Mouse (Mus musculus): ENCODE data around the gene Slc17a7. TPM values are rescaled to one million over a fixed set of nuclear protein-coding genes. Genes with fewer than 3 reads are reported as not detected.
"Not testable (repeated sequence)": the region's sequence is repeated elsewhere in the genome, so short reads cannot be mapped to it uniquely, and the experiment has no call there.

Gene Slc17a7
- polyA plus RNA-seq, 1 experiment = 0.58 TPM

GRCm38 (mm10) chr7:45168656-45169055, 4.9 kb downstream of the Slc17a7 start:
- Histone ChIP-seq H3K4me3 (ENCODE audit: insufficient read depth, low read length) (no peak overlapping the region), H3K4me1 (ENCODE audit: control insufficient read depth, insufficient read depth, low read length) (no peaks in the 10 kb centered on the region), H3K27ac (ENCODE audit: insufficient read depth, low read length) (no peak overlapping the region)
- TF ChIP-seq CTCF (IDR thresholded peaks at IDR 0.05; ENCODE audit: borderline replicate concordance, insufficient read depth, low read length) = no peak
- TF ChIP-seq POLR2A (IDR thresholded peaks at IDR 0.05; ENCODE audit: low read depth, low read length) = no peak

DNA sequence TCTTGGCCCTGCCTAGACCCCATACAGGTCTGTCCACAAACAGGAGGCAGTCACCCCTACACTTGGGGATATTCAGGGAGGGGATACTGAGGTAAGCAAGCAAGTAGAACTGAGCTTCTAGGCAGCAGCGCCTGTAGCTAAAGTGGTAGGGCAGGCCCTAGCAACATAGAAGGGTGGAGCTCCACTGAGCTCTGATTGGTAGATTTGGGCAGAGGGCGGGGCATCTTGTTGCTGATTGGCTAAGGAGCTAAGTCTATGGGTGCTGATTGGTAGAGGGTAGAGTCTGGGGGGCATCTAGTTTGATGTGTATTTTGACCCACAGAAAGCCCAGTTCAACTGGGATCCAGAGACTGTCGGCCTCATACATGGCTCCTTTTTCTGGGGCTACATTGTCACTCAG, 5.7 kb downstream of the Slc17a7 start:
- no peaks in the 10 kb centered on the region for H3K4me1 ChIP-seq (ENCODE audit: control insufficient read depth, insufficient read depth, low read length)
- no peak for TF ChIP-seq CTCF (IDR thresholded peaks at IDR 0.05; ENCODE audit: borderline replicate concordance, insufficient read depth, low read length)
- TF ChIP-seq POLR2A (IDR thresholded peaks at IDR 0.05; ENCODE audit: low read depth, low read length) = no peak
- H3K4me3 ChIP-seq (ENCODE audit: insufficient read depth, low read length) = no peak overlapping the region
- no peak overlapping the region for H3K27ac ChIP-seq (ENCODE audit: insufficient read depth, low read length)

DNA sequence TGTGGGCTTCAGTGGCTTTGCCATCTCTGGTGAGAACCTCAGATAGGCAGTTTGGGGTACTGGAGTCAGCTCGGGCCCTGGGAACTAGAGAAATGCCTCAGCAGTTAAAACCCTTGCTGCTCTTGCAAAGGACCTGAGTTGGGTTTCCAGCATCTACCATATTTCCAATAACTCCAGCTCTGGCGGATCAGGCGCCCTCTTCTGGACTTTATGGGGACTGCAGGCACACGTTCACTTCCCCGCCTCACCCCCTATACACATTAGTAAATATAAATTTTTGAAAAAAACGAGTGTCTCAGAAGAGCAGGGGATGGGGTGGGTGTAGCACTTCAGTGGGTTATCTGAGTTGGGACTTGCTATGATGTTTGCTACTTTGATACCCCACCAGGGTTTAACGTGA, 9.2 kb downstream of the Slc17a7 start:
- TF ChIP-seq POLR2A (IDR thresholded peaks at IDR 0.05; ENCODE audit: low read depth, low read length) (no peak), CTCF (IDR thresholded peaks at IDR 0.05; ENCODE audit: borderline replicate concordance, insufficient read depth, low read length) (no peak)
- H3K27ac ChIP-seq (ENCODE audit: insufficient read depth, low read length) = no peak overlapping the region
- no peaks in the 10 kb centered on the region for H3K4me1 ChIP-seq (ENCODE audit: control insufficient read depth, insufficient read depth, low read length)
- no peak overlapping the region for H3K4me3 ChIP-seq (ENCODE audit: insufficient read depth, low read length)

- not testable (repeated sequence) for H3K27ac ChIP-seq (ENCODE audit: insufficient read depth, low read length); H3K4me1 ChIP-seq (ENCODE audit: control insufficient read depth, insufficient read depth, low read length); H3K4me3 ChIP-seq (ENCODE audit: insufficient read depth, low read length)
These were observed 10.0 kb downstream of the Slc17a7 start for GRCm38 (mm10) chr7:45173772-45174171.

DNA sequence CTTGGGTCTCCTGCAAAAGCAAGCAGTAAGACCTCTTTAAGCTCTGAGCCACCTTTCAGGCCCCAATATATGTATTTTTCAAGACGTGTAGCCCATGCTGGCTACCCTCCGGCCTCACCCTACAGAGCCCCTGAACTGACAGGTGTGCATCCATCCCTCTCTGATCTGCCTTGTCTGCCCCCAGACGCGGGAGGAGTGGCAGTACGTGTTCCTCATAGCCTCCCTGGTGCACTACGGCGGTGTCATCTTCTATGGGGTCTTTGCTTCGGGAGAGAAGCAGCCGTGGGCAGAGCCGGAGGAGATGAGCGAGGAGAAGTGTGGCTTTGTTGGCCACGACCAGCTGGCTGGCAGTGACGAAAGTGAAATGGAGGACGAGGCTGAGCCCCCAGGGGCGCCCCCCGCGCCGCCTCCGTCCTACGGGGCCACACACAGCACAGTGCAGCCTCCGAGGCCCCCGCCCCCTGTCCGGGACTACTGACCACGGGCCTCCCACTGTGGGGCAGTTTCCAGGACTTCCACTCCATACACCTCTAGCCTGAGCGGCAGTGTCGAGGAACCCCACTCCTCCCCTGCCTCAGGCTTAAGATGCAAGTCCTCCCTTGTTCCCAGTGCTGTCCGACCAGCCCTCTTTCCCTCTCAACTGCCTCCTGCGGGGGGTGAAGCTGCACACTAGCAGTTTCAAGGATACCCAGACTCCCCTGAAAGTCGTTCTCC, 11.0 kb downstream of the Slc17a7 start:
- Histone ChIP-seq H3K4me3 (ENCODE audit: insufficient read depth, low read length) (no peak overlapping the region), H3K27ac (ENCODE audit: insufficient read depth, low read length) (no peak overlapping the region), H3K4me1 (ENCODE audit: control insufficient read depth, insufficient read depth, low read length) (no peaks in the 10 kb centered on the region)
- no peak for TF ChIP-seq CTCF (IDR thresholded peaks at IDR 0.05; ENCODE audit: borderline replicate concordance, insufficient read depth, low read length)
- TF ChIP-seq POLR2A (IDR thresholded peaks at IDR 0.05; ENCODE audit: low read depth, low read length) = no peak

DNA sequence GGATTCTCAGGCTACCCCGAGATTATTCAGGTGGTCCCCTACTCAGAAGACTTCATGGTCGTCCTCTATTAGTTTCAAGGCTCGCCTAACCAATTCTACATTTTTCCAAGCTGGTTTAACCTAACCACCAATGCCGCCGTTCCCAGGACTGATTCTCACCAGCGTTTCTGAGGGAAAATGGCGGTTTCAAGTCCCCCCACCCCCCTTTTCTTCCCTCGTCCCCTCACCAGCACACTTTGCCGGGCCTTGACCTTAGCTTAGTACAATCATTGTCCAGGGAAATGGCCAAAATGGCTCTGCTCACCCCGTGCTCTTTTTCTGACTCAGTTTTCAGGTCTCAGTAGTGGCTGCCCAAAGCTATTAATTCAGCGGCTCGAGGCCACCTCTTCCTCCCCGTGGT, 11.6 kb downstream of the Slc17a7 start:
- no peaks in the 10 kb centered on the region for H3K4me1 ChIP-seq (ENCODE audit: control insufficient read depth, insufficient read depth, low read length)
- no peak for TF ChIP-seq POLR2A (IDR thresholded peaks at IDR 0.05; ENCODE audit: low read depth, low read length)
- no peak for TF ChIP-seq CTCF (IDR thresholded peaks at IDR 0.05; ENCODE audit: borderline replicate concordance, insufficient read depth, low read length)
- H3K4me3 ChIP-seq (ENCODE audit: insufficient read depth, low read length) = no peak overlapping the region
- H3K27ac ChIP-seq (ENCODE audit: insufficient read depth, low read length) = no peak overlapping the region

GRCm38 (mm10) chr7:45175929-45176328, 12.2 kb downstream of the Slc17a7 start:
- no peak overlapping the region for H3K4me3 ChIP-seq (ENCODE audit: insufficient read depth, low read length)

DNA sequence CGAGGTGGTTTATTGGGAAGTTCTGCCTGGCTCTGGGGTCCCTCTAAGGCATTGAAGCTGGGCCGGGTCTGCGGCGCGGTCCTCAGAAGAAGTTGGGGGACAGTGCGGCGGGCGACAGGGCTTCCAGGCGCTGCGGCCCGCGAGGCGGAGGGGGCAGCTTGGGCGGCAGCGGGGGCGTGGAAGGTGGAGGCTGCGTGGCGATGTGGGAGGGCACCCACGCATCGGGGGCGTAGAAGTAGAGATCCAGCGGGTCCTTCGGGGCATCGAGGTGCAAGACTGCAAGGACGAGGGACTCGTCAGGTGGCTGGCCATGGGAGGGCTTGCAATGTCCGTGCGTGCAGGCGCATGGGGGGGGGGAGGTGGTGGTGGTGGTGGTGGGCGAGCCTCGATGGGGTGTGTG, 12.6 kb downstream of the Slc17a7 start:
- no peaks in the 10 kb centered on the region for H3K4me1 ChIP-seq (ENCODE audit: control insufficient read depth, insufficient read depth, low read length)
- TF ChIP-seq POLR2A (IDR thresholded peaks at IDR 0.05; ENCODE audit: low read depth, low read length) (no peak), CTCF (IDR thresholded peaks at IDR 0.05; ENCODE audit: borderline replicate concordance, insufficient read depth, low read length) (no peak)
- no peak overlapping the region for H3K4me3 ChIP-seq (ENCODE audit: insufficient read depth, low read length)
- no peak overlapping the region for H3K27ac ChIP-seq (ENCODE audit: insufficient read depth, low read length)

More at GRCm38 (mm10) chr7:45175929-45176328, 12.2 kb downstream of the Slc17a7 start:
- H3K4me1 ChIP-seq (ENCODE audit: control insufficient read depth, insufficient read depth, low read length) = no peaks in the 10 kb centered on the region
- TF ChIP-seq POLR2A (IDR thresholded peaks at IDR 0.05; ENCODE audit: low read depth, low read length) (no peak), CTCF (IDR thresholded peaks at IDR 0.05; ENCODE audit: borderline replicate concordance, insufficient read depth, low read length) (no peak)
- no peak overlapping the region for H3K27ac ChIP-seq (ENCODE audit: insufficient read depth, low read length)

- Histone ChIP-seq H3K4me3 (ENCODE audit: insufficient read depth, low read length) (no peak overlapping the region), H3K27ac (ENCODE audit: insufficient read depth, low read length) (no peak overlapping the region), H3K4me1 (ENCODE audit: control insufficient read depth, insufficient read depth, low read length) (no peaks in the 10 kb centered on the region)
- no peak for TF ChIP-seq POLR2A (IDR thresholded peaks at IDR 0.05; ENCODE audit: low read depth, low read length)
- no peak for TF ChIP-seq CTCF (IDR thresholded peaks at IDR 0.05; ENCODE audit: borderline replicate concordance, insufficient read depth, low read length)
These were observed 14.8 kb downstream of the Slc17a7 start for GRCm38 (mm10) chr7:45178550-45178949.

DNA sequence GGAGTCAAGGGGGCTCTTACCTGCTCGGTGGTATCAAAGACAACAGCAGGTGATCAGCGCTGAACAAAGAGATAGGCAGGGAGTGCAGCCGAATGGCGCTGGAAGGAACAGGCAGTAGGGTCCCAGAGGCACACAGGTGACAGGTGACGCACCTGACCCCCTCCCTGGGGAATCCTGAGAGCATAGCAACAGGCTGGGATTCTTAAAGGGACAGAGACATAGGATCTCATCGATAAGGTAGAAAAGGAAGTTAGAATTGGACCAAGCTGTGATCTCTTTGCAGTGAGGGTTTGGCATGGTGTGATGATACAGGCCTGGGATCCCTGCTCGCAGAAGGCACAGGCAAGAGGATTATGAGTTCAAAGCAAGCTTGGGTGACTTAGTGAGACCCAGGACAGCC, 15.7 kb downstream of the Slc17a7 start, which contains the start of gene Gfy:
Gene Gfy, minus strand, starts transcription at position 101 of the 400 bp plus-strand sequence.
- TF ChIP-seq POLR2A (IDR thresholded peaks at IDR 0.05; ENCODE audit: low read depth, low read length) = no peak
- Histone ChIP-seq H3K27ac (ENCODE audit: insufficient read depth, low read length) (no peak within 1 kb of the TSS), H3K4me1 (ENCODE audit: control insufficient read depth, insufficient read depth, low read length) (no peaks in the 10 kb centered on the region), H3K4me3 (ENCODE audit: insufficient read depth, low read length) (no peak within 1 kb of the TSS)
